Mouse (Mus musculus) MEL (cell line): ENCODE measurements around the gene Fosb. TPM values are rescaled to one million over a fixed set of nuclear protein-coding genes. Genes with fewer than 3 reads are reported as not detected.

Experiments
- DNase-seq: peaks from one replicate; pipeline ENCODE4 v3.0.0; 2011; ENCODE audit warnings: low read depth, low spot score
- H3K27ac ChIP-seq: 2 replicates; pipeline ENCODE4 v1.5.1; 2012; ENCODE audit warnings: low read depth, mild to moderate bottlenecking, control low read depth, low read length, moderate library complexity; ENCODE audit not compliant: control insufficient read depth
- H3K27me3 ChIP-seq, 2 experiments: fragments of 150-350 bp in 1 of 2; sonication (generic) in 1 of 2; 2 replicates each; pipeline ENCODE4 v1.6.1; 2012; ENCODE audit warnings: low read length in 2 of 2, mild to moderate bottlenecking in 2 of 2, improper control_type of control experiment in 1 of 2, moderate library complexity in 1 of 2; ENCODE audit not compliant: insufficient read depth in 2 of 2, control insufficient read depth in 1 of 2
- H3K36me3 ChIP-seq, 2 experiments: 2 replicates each; pipeline ENCODE4 v1.6.1; 2012 to 2014; ENCODE audit warnings: low read length in 2 of 2, improper control_type of control experiment in 1 of 2, inconsistent platforms in 1 of 2, mild to moderate bottlenecking in 1 of 2; ENCODE audit not compliant: insufficient read depth in 2 of 2, control insufficient read depth in 1 of 2
- H3K4me1 ChIP-seq, 2 experiments: fragments of 150-350 bp in 1 of 2; sonication (generic) in 1 of 2; 2 replicates each; pipeline ENCODE4 v1.6.1; 2012; ENCODE audit warnings: low read length in 2 of 2, improper control_type of control experiment in 1 of 2, mild to moderate bottlenecking in 1 of 2; ENCODE audit not compliant: insufficient read depth in 2 of 2, control insufficient read depth in 1 of 2
- H3K4me3 ChIP-seq, 2 experiments: fragments of 150-350 bp in 1 of 2; sonication (generic) in 1 of 2; 2 replicates each; pipeline ENCODE4 v1.5.1; 2012; ENCODE audit warnings: low read depth in 2 of 2, low read length in 2 of 2, mild to moderate bottlenecking in 2 of 2, moderate library complexity in 2 of 2, control low read depth in 1 of 2, improper control_type of control experiment in 1 of 2; ENCODE audit not compliant: control insufficient read depth in 1 of 2, insufficient read depth in 1 of 2
- H3K79me2 ChIP-seq: 2 replicates; pipeline ENCODE4 v1.6.1; 2012; ENCODE audit warnings: mild to moderate bottlenecking, low read length, moderate library complexity; ENCODE audit not compliant: control insufficient read depth, poor library complexity, insufficient read depth
- H3K9ac ChIP-seq: 2 replicates; pipeline ENCODE4 v1.6.1; 2012; ENCODE audit warnings: low read depth, mild to moderate bottlenecking, control low read depth, low read length, moderate library complexity; ENCODE audit not compliant: control insufficient read depth, poor library complexity, severe bottlenecking
- H3K9me3 ChIP-seq: fragments of 150-350 bp; sonication (generic); replicated peaks from 2 replicates; pipeline ENCODE4 v1.6.1; 2012; ENCODE audit warnings: mild to moderate bottlenecking, low read length, improper control_type of control experiment, moderate library complexity; ENCODE audit not compliant: insufficient read depth
- CHD2 ChIP-seq: IDR thresholded peaks from 2 replicates; pipeline ENCODE4 v1.6.1; 2011; ENCODE audit warnings: low read length, improper control_type of control experiment
- CTCF ChIP-seq, 3 experiments: IDR thresholded peaks in 2 of 3; conservative IDR thresholded peaks in 1 of 3; 2 replicates each; pipeline ENCODE4 v1.5.1; 2011 to 2012; ENCODE audit warnings: low read length in 3 of 3, low read depth in 2 of 3, mild to moderate bottlenecking in 2 of 3, improper control_type of control experiment in 1 of 3, inconsistent platforms in 1 of 3, mixed read lengths in 1 of 3, moderate library complexity in 1 of 3; ENCODE audit not compliant: control insufficient read depth in 1 of 3, insufficient read depth in 1 of 3, poor library complexity in 1 of 3, severe bottlenecking in 1 of 3
- ELF1 ChIP-seq: IDR thresholded peaks from 2 replicates; pipeline ENCODE4 v1.6.1; 2014; ENCODE audit warnings: low read depth, mild to moderate bottlenecking, inconsistent platforms, low read length, improper control_type of control experiment, moderate library complexity
- JUND ChIP-seq: IDR thresholded peaks from 2 replicates; pipeline ENCODE4 v1.6.1; 2011; ENCODE audit warnings: low read depth, mild to moderate bottlenecking, improper control_type of control experiment, low read length
- KAT2A ChIP-seq: conservative IDR thresholded peaks from 2 replicates; pipeline ENCODE4 v1.6.1; 2012; ENCODE audit warnings: low read depth, low read length, improper control_type of control experiment, inconsistent platforms
- MAFK ChIP-seq: IDR thresholded peaks from 2 replicates; pipeline ENCODE4 v1.6.1; 2011; ENCODE audit warnings: low read depth, mild to moderate bottlenecking, low read length, improper control_type of control experiment, borderline replicate concordance
- MAX ChIP-seq: IDR thresholded peaks from 2 replicates; pipeline ENCODE4 v1.6.1; 2011; ENCODE audit warnings: low read length, improper control_type of control experiment
- MAZ ChIP-seq: IDR thresholded peaks from 2 replicates; pipeline ENCODE4 v1.6.1; 2012; ENCODE audit warnings: low read depth, mild to moderate bottlenecking, inconsistent platforms, low read length, improper control_type of control experiment
- MXI1 ChIP-seq: IDR thresholded peaks from 2 replicates; pipeline ENCODE4 v1.6.1; 2011; ENCODE audit warnings: mild to moderate bottlenecking, low read depth, low read length, improper control_type of control experiment
- NRF1 ChIP-seq: IDR thresholded peaks from 2 replicates; pipeline ENCODE4 v1.6.1; 2014; ENCODE audit warnings: low read depth, mild to moderate bottlenecking, inconsistent platforms, low read length, improper control_type of control experiment, moderate library complexity; ENCODE audit not compliant: poor library complexity, insufficient read depth, severe bottlenecking
- RAD21 ChIP-seq: IDR thresholded peaks from 2 replicates; pipeline ENCODE4 v1.6.1; 2011; ENCODE audit warnings: mild to moderate bottlenecking, low read depth, low read length, improper control_type of control experiment
- RCOR1 ChIP-seq: IDR thresholded peaks from 2 replicates; pipeline ENCODE4 v1.6.1; 2012; ENCODE audit warnings: low read depth, mild to moderate bottlenecking, inconsistent platforms, low read length, improper control_type of control experiment
- TAL1 ChIP-seq: IDR thresholded peaks from 2 replicates; pipeline ENCODE4 v1.6.1; 2012; ENCODE audit warnings: mild to moderate bottlenecking, inconsistent platforms, low read length, moderate library complexity, mixed read lengths
- TBP ChIP-seq: IDR thresholded peaks from 2 replicates; pipeline ENCODE4 v1.8.0; 2011; ENCODE audit warnings: low read depth, low read length, improper control_type of control experiment
- TCF12 ChIP-seq: IDR thresholded peaks from 2 replicates; pipeline ENCODE4 v1.6.1; 2014; ENCODE audit warnings: low read depth, mild to moderate bottlenecking, inconsistent platforms, low read length, improper control_type of control experiment, moderate library complexity
- UBTF ChIP-seq: IDR thresholded peaks from 2 replicates; pipeline ENCODE4 v1.6.1; 2012; ENCODE audit warnings: low read depth, mild to moderate bottlenecking, inconsistent platforms, low read length, improper control_type of control experiment, moderate library complexity, borderline replicate concordance; ENCODE audit not compliant: insufficient read depth
- USF1 ChIP-seq: IDR thresholded peaks from 2 replicates; pipeline ENCODE4 v1.6.1; 2014; ENCODE audit warnings: low read depth, mild to moderate bottlenecking, inconsistent platforms, low read length, improper control_type of control experiment, moderate library complexity
- USF2 ChIP-seq, 2 experiments: IDR thresholded peaks; 2 replicates each; pipeline ENCODE4 v1.6.1; 2011 to 2012; ENCODE audit warnings: improper control_type of control experiment in 2 of 2, low read length in 2 of 2, borderline replicate concordance in 1 of 2, inconsistent platforms in 1 of 2, low read depth in 1 of 2, mild to moderate bottlenecking in 1 of 2; ENCODE audit not compliant: insufficient read depth in 1 of 2
- ZMIZ1 ChIP-seq: IDR thresholded peaks from 2 replicates; pipeline ENCODE4 v1.6.1; 2012; ENCODE audit warnings: low read depth, mild to moderate bottlenecking, inconsistent platforms, low read length, improper control_type of control experiment, moderate library complexity
- ZNF384 ChIP-seq: IDR thresholded peaks from 2 replicates; pipeline ENCODE4 v1.6.1; 2012; ENCODE audit warnings: low read depth, mild to moderate bottlenecking, inconsistent platforms, low read length, improper control_type of control experiment
- polyA plus RNA-seq, 2 experiments: library from polyadenylated mRNA; stranded (reverse) in 1 of 2; unstranded in 1 of 2; fragments of >175 nt in 1 of 2; fragments of >200 nt in 1 of 2; gene quantifications; 2 replicates each; pipeline versions ENCODE4 v1.2.1 to v1.2.4; 2012; ENCODE audit warnings: low replicate concordance in 2 of 2, low read depth in 1 of 2; ENCODE audit not compliant: insufficient read length in 2 of 2, insufficient read depth in 1 of 2, missing spikeins in 1 of 2
- total RNA-seq: library from RNA; depleted of rRNA; stranded (reverse); fragments of 300-350 nt; gene quantifications from 2 replicates; pipeline ENCODE4 v1.2.3, GENCODE M21; 2012

The Fosb gene
- total and polyA plus RNA-seq, 3 experiments: 0.04 to 0.49 TPM; not detected in 1

- H3K9ac ChIP-seq: no peak overlapping the region
- H3K27ac ChIP-seq: no peak overlapping the region
- H3K27me3 ChIP-seq: peaks cover 6 to 7% of the 10 kb centered on the region in 2 experiments; a peak in 3 of 4 replicates
- TF ChIP-seq JUND (no peak), USF2 (IDR thresholded peaks at IDR 0.05; ENCODE audit: borderline replicate concordance in 1 of 2, insufficient read depth in 1 of 2, low read depth in 1 of 2, low read length in 2 of 2) (no peak), UBTF (no peak), NRF1 (no peak), CTCF (IDR thresholded peaks at IDR 0.05 in 2 of 3, conservative IDR thresholded peaks at IDR 0.05 in 1 of 3; ENCODE audit: control insufficient read depth in 1 of 3, insufficient read depth in 1 of 3, low read depth in 2 of 3, low read length in 3 of 3, poor library complexity in 1 of 3, severe bottlenecking in 1 of 3) (no peak), RCOR1 (no peak), TAL1 (no peak), ZNF384 (no peak), KAT2A (no peak), MAFK (no peak), CHD2 (no peak), TCF12 (no peak), ZMIZ1 (no peak), MAZ (no peak), TBP (no peak), ELF1 (no peak)
- peaks cover 0 to 15% of the 10 kb centered on the region in 2 experiments; a peak in 1 of 4 replicates for H3K4me1 ChIP-seq
- no peaks in the 10 kb centered on the region for H3K79me2 ChIP-seq
- H3K4me3 ChIP-seq: no peak overlapping the region
- H3K36me3 ChIP-seq: no peaks in the 10 kb centered on the region
- H3K9me3 ChIP-seq: no peaks in the 10 kb centered on the region
- DNase-seq: no peak
Observed at GRCm38 (mm10) chr7:19314033-19314432, 4.2 kb upstream of the Fosb start.

GRCm38 (mm10) chr7:19311991-19312390, 2.1 kb upstream of the Fosb start:
- no peak for DNase-seq
- H3K9ac ChIP-seq: no peak overlapping the region
- no peak overlapping the region for H3K27ac ChIP-seq
- H3K79me2 ChIP-seq: no peaks in the 10 kb centered on the region; the same call in 1 of the 2 replicates
- TF ChIP-seq MXI1 (no peak), CHD2 (no peak), UBTF (no peak), RAD21 (no peak), MAX (no peak), RCOR1 (no peak), USF1 (no peak)
- no peaks in the 10 kb centered on the region for H3K9me3 ChIP-seq
- H3K36me3 ChIP-seq: no peaks in the 10 kb centered on the region
- H3K4me1 ChIP-seq: peaks cover 0 to 9% of the 10 kb centered on the region in 2 experiments; a peak in 1 of 4 replicates
- H3K27me3 ChIP-seq: peaks cover 6 to 7% of the 10 kb centered on the region in 2 experiments; a peak in 3 of 4 replicates
- no peak overlapping the region for H3K4me3 ChIP-seq
